ENCODE assay signal across 24 mouse cellular contexts in the genomic region with DNA sequence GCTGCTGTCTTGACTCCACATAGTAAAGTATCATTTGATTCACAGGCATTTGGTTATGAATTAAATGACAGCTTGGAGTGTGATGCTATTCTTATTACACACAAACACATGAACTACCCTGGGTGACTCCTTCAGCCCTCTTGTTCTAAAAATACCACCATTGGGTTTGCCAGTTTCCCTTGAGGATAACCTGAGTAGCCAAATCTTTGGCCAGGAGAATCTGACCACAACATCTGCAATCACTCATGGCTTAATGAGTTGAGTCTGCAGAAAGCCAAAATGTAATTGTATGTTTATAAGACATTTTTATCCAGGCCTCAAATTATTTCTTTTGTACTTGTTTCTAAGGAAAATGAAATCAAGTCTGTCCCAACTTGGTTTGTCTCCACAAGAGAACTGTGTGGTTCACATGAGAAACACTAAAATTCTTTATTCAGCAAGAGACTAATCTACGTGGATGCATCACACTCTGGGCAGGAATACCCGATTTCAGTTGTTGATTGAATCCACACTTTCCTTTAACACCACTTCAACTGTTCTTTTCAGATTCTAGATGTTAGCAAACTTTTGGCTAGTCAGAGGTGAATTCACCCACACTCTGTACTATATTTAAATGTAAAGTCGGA.
DNase-seq lines count a peak whose midpoint lies in the region; ATAC-seq and TF ChIP-seq lines count a peak whose summit lies in the region.
"Had no signal": no experiment of that assay in that cellular context is flagged by ENCODE, and none has a peak within 500 bp of the region (broad histone marks: within the 10 kb centered on the region; RNA-seq: fewer than 3 reads in every experiment).

No protein-coding gene starts in this region.

- no peaks in the 10 kb centered on the region for H3K4me1 ChIP-seq in embryonic facial prominence, embryonic 11.5 days (ENCODE audit: control insufficient read depth, insufficient read depth, low read length)
- peaks cover 11% of the 10 kb centered on the region for H3K4me1 ChIP-seq in embryonic facial prominence, embryonic 10.5 days
- peaks cover 7% of the 10 kb centered on the region; the same call in 1 of the 2 replicates for H3K4me1 ChIP-seq in heart, embryonic 16.5 days (ENCODE audit: control insufficient read depth, insufficient read depth, low read length)
- no peaks in the 10 kb centered on the region for H3K4me1 ChIP-seq in thymus, adult 2 months (replicated peaks; ENCODE audit: control insufficient read depth, insufficient read depth, low read length)
- H3K4me1 ChIP-seq: hindbrain, embryonic 13.5 days; liver, embryonic 12.5 days; lung, embryonic 15.5 days; neural tube, embryonic 12.5 days had no signal

- H3K9ac ChIP-seq in embryonic facial prominence, embryonic 11.5 days (replicated peaks; ENCODE audit: low read length): no peak overlapping the region
- no peak overlapping the region for H3K9ac ChIP-seq in heart, embryonic 16.5 days (ENCODE audit: low read length)
- H3K9ac ChIP-seq: hindbrain, embryonic 13.5 days; liver, embryonic 12.5 days; lung, embryonic 15.5 days; neural tube, embryonic 12.5 days had no signal

- H3K27ac ChIP-seq in embryonic facial prominence, embryonic 11.5 days (replicated peaks; ENCODE audit: low read depth, low read length): no peak overlapping the region
- no peak overlapping the region for H3K27ac ChIP-seq in embryonic facial prominence, embryonic 10.5 days (replicated peaks)
- no peak overlapping the region for H3K27ac ChIP-seq in heart, embryonic 16.5 days (ENCODE audit: low read length)
- H3K27ac ChIP-seq in thymus, adult 2 months (ENCODE audit: control insufficient read depth, insufficient read depth, low read length): no peak overlapping the region
- H3K27ac ChIP-seq: hindbrain, embryonic 13.5 days; liver, embryonic 12.5 days; lung, embryonic 15.5 days; neural tube, embryonic 12.5 days had no signal

- 54% methylated on average over 3 of the region's 3 CpGs for WGBS in embryonic facial prominence, embryonic 11.5 days
- WGBS in embryonic facial prominence, embryonic 10.5 days: 55% methylated on average over 3 of the region's 3 CpGs
- WGBS in heart, embryonic 16.5 days: 67% methylated on average over 3 of the region's 3 CpGs
- 73% methylated on average over 3 of the region's 3 CpGs for WGBS in thymus, adult 2 months

- ATAC-seq in embryonic facial prominence, embryonic 11.5 days (replicated peaks; ENCODE audit: insufficient number of reproducible peaks, low FRiP score, low TSS enrichment, low read depth): no peak
- ATAC-seq in heart, embryonic 16.5 days (replicated peaks; ENCODE audit: extremely low read depth, insufficient read depth, low FRiP score): peak; percentile 58; the same call in 1 of the 2 replicates
- ATAC-seq: CD4-positive, CD25-positive, alpha-beta regulatory T cell, adult 4 months; forebrain, embryonic 16.5 days; inflammation-experienced regulatory T-cells, adult 6 months; liver, embryonic 12.5 days had no signal

- H3K36me3 ChIP-seq in embryonic facial prominence, embryonic 11.5 days (replicated peaks; ENCODE audit: control insufficient read depth, insufficient read depth, low read depth, low read length): no peaks in the 10 kb centered on the region
- H3K36me3 ChIP-seq in embryonic facial prominence, embryonic 10.5 days (replicated peaks): no peaks in the 10 kb centered on the region
- no peaks in the 10 kb centered on the region for H3K36me3 ChIP-seq in heart, embryonic 16.5 days (ENCODE audit: control insufficient read depth, insufficient read depth)
- H3K36me3 ChIP-seq in thymus, adult 2 months (ENCODE audit: control insufficient read depth, insufficient read depth, low read length): no peaks in the 10 kb centered on the region
- H3K36me3 ChIP-seq: hindbrain, embryonic 13.5 days; liver, embryonic 12.5 days; lung, embryonic 15.5 days; neural tube, embryonic 12.5 days had no signal

- TF ChIP-seq POLR2A in thymus, adult 2 months (IDR thresholded peaks at IDR 0.05; ENCODE audit: control insufficient read depth, extremely low read depth, insufficient read depth, low read length, poor library complexity): no peak

- DNase-seq in embryonic facial prominence, embryonic 11.5 days (ENCODE audit: low spot score): peak; percentile 78
- no peak for DNase-seq in embryonic facial prominence, embryonic 10.5 days (ENCODE audit: low spot score)
- DNase-seq in heart, adult 11 months: no peak
- peak; percentile 85 for DNase-seq in 3T3-L1 (ENCODE audit: low read depth, low spot score)
- peak; percentile 85 for DNase-seq in fibroblast of lung, adult 2 months (ENCODE audit: low read depth)
- DNase-seq in thymus, adult 2 months: no peak
- DNase-seq in natural killer cell, adult 2 months (ENCODE audit: low spot score in 2 of 2): no peak
- DNase-seq: adrenal gland, postnatal 36 days; cerebellum, adult 18-20 months; cerebellum, postnatal 25 days; gastrocnemius, postnatal 10 days; kidney, adult 2 months; kidney, postnatal 14 days; right cerebral cortex, adult 18-20 months; thymus, postnatal 25 days had no signal

- H3K27me3 ChIP-seq in embryonic facial prominence, embryonic 11.5 days (ENCODE audit: control insufficient read depth, insufficient read depth, low read length): no peaks in the 10 kb centered on the region
- H3K27me3 ChIP-seq in embryonic facial prominence, embryonic 10.5 days (replicated peaks; ENCODE audit: low read depth, poor library complexity, severe bottlenecking): no peaks in the 10 kb centered on the region
- no peaks in the 10 kb centered on the region for H3K27me3 ChIP-seq in heart, embryonic 16.5 days (ENCODE audit: control insufficient read depth, insufficient read depth, low read length)
- no peaks in the 10 kb centered on the region for H3K27me3 ChIP-seq in thymus, adult 2 months (ENCODE audit: control insufficient read depth, insufficient read depth, low read length)
- H3K27me3 ChIP-seq: hindbrain, embryonic 13.5 days; liver, embryonic 12.5 days; lung, embryonic 15.5 days; neural tube, embryonic 12.5 days had no signal

- H3K9me3 ChIP-seq in embryonic facial prominence, embryonic 11.5 days (replicated peaks; ENCODE audit: control insufficient read depth, low read length): no peaks in the 10 kb centered on the region
- no peaks in the 10 kb centered on the region for H3K9me3 ChIP-seq in embryonic facial prominence, embryonic 10.5 days
- H3K9me3 ChIP-seq in heart, embryonic 16.5 days (replicated peaks; ENCODE audit: control insufficient read depth, low read length): no peaks in the 10 kb centered on the region
- H3K9me3 ChIP-seq: hindbrain, embryonic 13.5 days; liver, embryonic 12.5 days; lung, embryonic 15.5 days; neural tube, embryonic 12.5 days had no signal

- TF ChIP-seq CTCF in thymus, adult 2 months (IDR thresholded peaks at IDR 0.05; ENCODE audit: borderline replicate concordance, control insufficient read depth, extremely low read depth, insufficient read depth, low read length, poor library complexity): no peak

- H3K4me3 ChIP-seq in embryonic facial prominence, embryonic 11.5 days (ENCODE audit: low read depth, low read length): no peak overlapping the region
- no peak overlapping the region for H3K4me3 ChIP-seq in embryonic facial prominence, embryonic 10.5 days
- H3K4me3 ChIP-seq in heart, embryonic 16.5 days (ENCODE audit: low read length): no peak overlapping the region
- no peak overlapping the region for H3K4me3 ChIP-seq in thymus, adult 2 months (ENCODE audit: control insufficient read depth, insufficient read depth, low read length)
- H3K4me3 ChIP-seq: hindbrain, embryonic 13.5 days; liver, embryonic 12.5 days; lung, embryonic 15.5 days; neural tube, embryonic 12.5 days had no signal

- no peak overlapping the region for H3K4me2 ChIP-seq in embryonic facial prominence, embryonic 11.5 days (ENCODE audit: low read depth, low read length)
- no peak overlapping the region for H3K4me2 ChIP-seq in heart, embryonic 16.5 days (ENCODE audit: low read depth, low read length)
- H3K4me2 ChIP-seq: hindbrain, embryonic 13.5 days; liver, embryonic 12.5 days; lung, embryonic 15.5 days; midbrain, embryonic 11.5 days; neural tube, embryonic 12.5 days had no signal

Comparison
In these comparisons a context has a peak if more than half of its experiments do, and no peak if none do; other contexts are left out.
1. DNase-seq: peak in embryonic facial prominence, embryonic 11.5 days (single experiment), 3T3-L1 (single experiment) and fibroblast of lung, adult 2 months (single experiment); none in embryonic facial prominence, embryonic 10.5 days (single experiment), heart, adult 11 months (single experiment), thymus, adult 2 months (single experiment) and natural killer cell, adult 2 months (0 of 2).